Mouse (Mus musculus) CH12.LX (cell line): ENCODE measurements around the gene Sec14l1. TPM values are rescaled to one million over a fixed set of nuclear protein-coding genes. Genes with fewer than 3 reads are reported as not detected.

Experiments used
- DNase-seq: peaks from one replicate; pipeline ENCODE4 v3.0.0-alpha.2; 2013; ENCODE audit errors: extremely low read depth
- H3K27ac ChIP-seq: 2 replicates; pipeline ENCODE4 v1.5.1; 2012; ENCODE audit warnings: low read depth, mild to moderate bottlenecking, control low read depth, moderate library complexity; ENCODE audit not compliant: insufficient read depth
- H3K27me3 ChIP-seq: replicated peaks from 2 replicates; pipeline ENCODE3; 2012; ENCODE audit warnings: inconsistent platforms
- H3K36me3 ChIP-seq, 2 experiments: replicated peaks in 1 of 2; 2 replicates each; pipeline versions ENCODE3 to v1.6.1; 2012; ENCODE audit warnings: inconsistent platforms in 1 of 2, low read length in 1 of 2, mild to moderate bottlenecking in 1 of 2, mixed read lengths in 1 of 2, moderate library complexity in 1 of 2; ENCODE audit not compliant: control insufficient read depth in 1 of 2, insufficient read depth in 1 of 2
- H3K4me1 ChIP-seq, 2 experiments: 2 replicates each; pipeline ENCODE4 v1.6.1; 2012; ENCODE audit warnings: inconsistent platforms in 1 of 2, moderate library complexity in 1 of 2; ENCODE audit not compliant: insufficient read depth in 2 of 2, control insufficient read depth in 1 of 2
- H3K4me2 ChIP-seq: 2 replicates; pipeline ENCODE4 v1.6.1; 2012; ENCODE audit warnings: low read depth, mild to moderate bottlenecking, control low read depth; ENCODE audit not compliant: poor library complexity, insufficient read depth, severe bottlenecking
- H3K4me3 ChIP-seq, 3 experiments: fragments of 150-350 bp in 1 of 3; sonication (generic) in 1 of 3; replicated peaks in 1 of 3; 2 replicates each; pipeline versions ENCODE3 to v1.5.1; 2011 to 2012; ENCODE audit warnings: low read depth in 2 of 3, low read length in 2 of 3, mild to moderate bottlenecking in 2 of 3, moderate library complexity in 2 of 3, control low read depth in 1 of 3, improper control_type of control experiment in 1 of 3, inconsistent platforms in 1 of 3, mixed read lengths in 1 of 3; ENCODE audit not compliant: poor library complexity in 1 of 3
- H3K79me2 ChIP-seq: replicated peaks from 2 replicates; pipeline ENCODE4 v1.6.1; 2012; ENCODE audit warnings: mild to moderate bottlenecking, moderate library complexity; ENCODE audit not compliant: control insufficient read depth, poor library complexity, insufficient read depth, severe bottlenecking; ENCODE audit errors: extremely low read depth
- H3K9ac ChIP-seq: 2 replicates; pipeline ENCODE4 v1.6.1; 2012; ENCODE audit warnings: low read depth, mild to moderate bottlenecking, control low read depth, moderate library complexity; ENCODE audit not compliant: insufficient read depth
- H3K9me3 ChIP-seq: replicated peaks from 2 replicates; pipeline ENCODE3; 2012; ENCODE audit warnings: low read length, inconsistent platforms, mixed read lengths
- BHLHE40 ChIP-seq: IDR thresholded peaks from 2 replicates; pipeline ENCODE4 v1.6.1; 2011; ENCODE audit warnings: mild to moderate bottlenecking, low read depth, low read length, improper control_type of control experiment
- CHD1 ChIP-seq: IDR thresholded peaks from 2 replicates; pipeline ENCODE4 v1.6.1; 2012; ENCODE audit warnings: low read depth, low read length, improper control_type of control experiment, inconsistent platforms
- CHD2 ChIP-seq: IDR thresholded peaks from 2 replicates; pipeline ENCODE4 v1.6.1; 2011; ENCODE audit warnings: low read length, improper control_type of control experiment
- ELF1 ChIP-seq: IDR thresholded peaks from 2 replicates; pipeline ENCODE4 v1.6.1; 2014; ENCODE audit warnings: low read depth, mild to moderate bottlenecking, inconsistent platforms, low read length, improper control_type of control experiment
- GABPA ChIP-seq: IDR thresholded peaks from 2 replicates; pipeline ENCODE4 v1.6.1; 2012; ENCODE audit warnings: low read depth, low read length, improper control_type of control experiment, inconsistent platforms; ENCODE audit not compliant: insufficient replicate concordance
- JUND ChIP-seq: conservative IDR thresholded peaks from 2 replicates; pipeline ENCODE4 v1.6.1; 2011; ENCODE audit warnings: low read depth, low read length, improper control_type of control experiment
- MAX ChIP-seq: IDR thresholded peaks from 2 replicates; pipeline ENCODE4 v1.6.1; 2011; ENCODE audit warnings: low read length, improper control_type of control experiment
- MEF2A ChIP-seq: IDR thresholded peaks from 2 replicates; pipeline ENCODE4 v1.6.1; 2014; ENCODE audit warnings: low read depth, mild to moderate bottlenecking, inconsistent platforms, low read length, improper control_type of control experiment, borderline replicate concordance
- NRF1 ChIP-seq: IDR thresholded peaks from 2 replicates; pipeline ENCODE4 v1.6.1; 2014; ENCODE audit warnings: low read depth, mild to moderate bottlenecking, inconsistent platforms, low read length, improper control_type of control experiment, moderate library complexity
- PAX5 ChIP-seq: IDR thresholded peaks from 2 replicates; pipeline ENCODE4 v1.6.1; 2012; ENCODE audit warnings: low read length, inconsistent platforms, mixed read lengths
- RAD21 ChIP-seq: IDR thresholded peaks from 2 replicates; pipeline ENCODE4 v1.6.1; 2011; ENCODE audit warnings: low read depth, mild to moderate bottlenecking, low read length, improper control_type of control experiment, moderate library complexity
- RCOR1 ChIP-seq: conservative IDR thresholded peaks from 2 replicates; pipeline ENCODE4 v1.6.1; 2012; ENCODE audit warnings: low read depth, mild to moderate bottlenecking, inconsistent platforms, low read length, improper control_type of control experiment
- TCF12 ChIP-seq: IDR thresholded peaks from 2 replicates; pipeline ENCODE4 v1.6.1; 2014; ENCODE audit warnings: low read depth, mild to moderate bottlenecking, inconsistent platforms, low read length, improper control_type of control experiment
- UBTF ChIP-seq: IDR thresholded peaks from 2 replicates; pipeline ENCODE4 v1.6.1; 2012; ENCODE audit warnings: low read depth, mild to moderate bottlenecking, inconsistent platforms, low read length, improper control_type of control experiment, moderate library complexity
- ZKSCAN1 ChIP-seq: IDR thresholded peaks from 2 replicates; pipeline ENCODE4 v1.6.1; 2012; ENCODE audit warnings: low read depth, inconsistent platforms, low read length, improper control_type of control experiment, borderline replicate concordance
- ZMIZ1 ChIP-seq: IDR thresholded peaks from 2 replicates; pipeline ENCODE4 v1.6.1; 2012; ENCODE audit warnings: low read depth, mild to moderate bottlenecking, inconsistent platforms, low read length, improper control_type of control experiment
- ZNF384 ChIP-seq: IDR thresholded peaks from 2 replicates; pipeline ENCODE4 v1.6.1; 2012; ENCODE audit warnings: low read depth, low read length, improper control_type of control experiment, inconsistent platforms
- dilution Hi-C: fragments of 300-500 bp; cut with MboI; formaldehyde crosslinking; loops from 2 replicates; pipeline ENCODE4 v1.14.3; 2020; ENCODE audit warnings: low sequenced_read_pairs; ENCODE audit not compliant: extremely low pct_unique_long_range_greater_than_20kb, extremely low pct_ligation_motif_present
- in situ Hi-C: fragments of 300-500 bp; cut with MboI; formaldehyde crosslinking; loops from 3 replicates; pipeline ENCODE4 v1.14.3; 2019; ENCODE audit warnings: low sequenced_read_pairs, low pct_ligation_motif_present, low pct_unique_long_range_greater_than_20kb, mixed read lengths
- polyA plus RNA-seq: library from polyadenylated mRNA; unstranded; fragments of >175 nt; gene quantifications from 2 replicates; pipeline ENCODE4 v1.2.1, GENCODE M21; 2012; ENCODE audit warnings: low read depth; ENCODE audit not compliant: insufficient read length
- total RNA-seq, 2 experiments: library from RNA; depleted of rRNA; stranded (reverse); fragments of 300-350 nt in 1 of 2; fragments of >200 nt in 1 of 2; gene quantifications; 2 replicates each; pipeline ENCODE4 v1.2.3; 2012 to 2014

Sec14l1 gene
- total and polyA plus RNA-seq, 3 experiments: 18.5 to 28.2 (median 21.5) TPM

DNA sequence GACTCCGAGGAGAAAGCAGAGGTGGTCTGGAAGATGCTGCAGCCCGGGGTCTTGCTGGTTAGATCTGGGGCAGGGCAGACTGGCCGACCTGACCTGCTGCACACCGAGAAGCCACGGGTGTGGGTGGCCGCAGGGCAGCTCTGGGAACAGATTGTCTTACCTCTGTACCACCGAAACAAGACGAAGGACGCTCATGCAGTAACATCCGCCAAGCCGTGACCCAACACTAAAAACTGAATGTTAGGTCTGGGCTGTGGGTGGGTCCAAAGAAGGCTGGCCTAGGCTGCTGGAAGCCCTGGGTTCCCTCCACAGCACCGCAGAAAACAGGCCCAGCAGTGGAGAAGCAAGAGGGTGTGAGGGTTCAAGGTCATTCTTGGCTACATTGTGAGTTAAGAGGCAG is 45.8 kb downstream of the Sec14l1 start:
- Histone ChIP-seq H3K9me3 (peaks cover 5% of the 10 kb centered on the region), H3K4me1 (peaks cover 15 to 24% of the 10 kb centered on the region in 2 experiments), H3K27ac (no peak overlapping the region), H3K4me3 (no peak overlapping the region), H3K4me2 (no peak overlapping the region), H3K36me3 (peaks cover 21 to 48% of the 10 kb centered on the region in 2 experiments), H3K79me2 (no peaks in the 10 kb centered on the region), H3K9ac (no peak overlapping the region), H3K27me3 (peaks cover 2% of the 10 kb centered on the region)
- TF ChIP-seq RAD21 (no peak), ZNF384 (no peak), RCOR1 (no peak), UBTF (no peak), CHD2 (no peak), ZKSCAN1 (no peak), TCF12 (no peak), NRF1 (no peak), ELF1 (no peak), MEF2A (no peak), BHLHE40 (no peak), PAX5 (no peak), ZMIZ1 (no peak)
- in situ Hi-C loops (no loop called here), dilution Hi-C loops (no loop called here)
- no peak for DNase-seq

DNA sequence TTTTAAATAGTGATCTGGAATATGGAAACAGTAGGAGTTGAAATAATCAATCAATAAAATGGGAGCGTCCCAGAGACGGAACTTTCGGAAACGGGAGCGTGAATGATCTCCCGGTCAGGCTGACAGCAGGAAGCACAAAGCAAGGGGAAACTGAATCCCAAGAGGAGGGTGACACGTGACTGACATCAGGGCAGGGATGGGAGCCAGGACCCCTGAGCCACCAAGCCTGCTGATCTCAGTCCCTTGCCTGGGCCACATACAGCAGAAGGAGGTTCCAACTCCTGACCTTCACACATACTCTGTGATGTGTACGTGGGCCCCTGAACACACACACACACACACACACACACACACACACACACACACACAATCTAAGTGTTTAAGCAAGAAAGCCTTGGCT is 46.6 kb downstream of the Sec14l1 start:
- peaks cover 9 to 18% of the 10 kb centered on the region in 2 experiments for H3K4me1 ChIP-seq
- dilution Hi-C loops: no loop called here

More for the DNA sequence above, 46.6 kb downstream of the Sec14l1 start:
- in situ Hi-C loops: no loop called here
- Histone ChIP-seq H3K9ac (no peak overlapping the region), H3K36me3 (peaks cover 15 to 41% of the 10 kb centered on the region in 2 experiments), H3K4me3 (no peak overlapping the region), H3K27me3 (peaks cover 2% of the 10 kb centered on the region), H3K79me2 (no peaks in the 10 kb centered on the region), H3K9me3 (peaks cover 5% of the 10 kb centered on the region), H3K27ac (no peak overlapping the region), H3K4me2 (no peak overlapping the region)
- DNase-seq: no peak
- no peak for TF ChIP-seq NRF1
- no peak for TF ChIP-seq MAX
- TF ChIP-seq RAD21: no peak
- no peak for TF ChIP-seq ZNF384
- no peak for TF ChIP-seq GABPA
- TF ChIP-seq CHD1: no peak
- no peak for TF ChIP-seq UBTF
- TF ChIP-seq JUND: no peak
